Mouse (Mus musculus) urinary bladder, postnatal 25 days (tissue): ENCODE measurements around the gene Tshz2.

ENCODE experiments used
- DNase-seq: peaks from one replicate; pipeline ENCODE4 v3.0.0; 2022; ENCODE audit warnings: low spot score

The Tshz2 gene

GRCm38 (mm10) chr2:169870503-169870902 is 237.7 kb downstream of the Tshz2 start:
- DNase-seq = no peak

GRCm38 (mm10) chr2:169871436-169872060 is 238.7 kb downstream of the Tshz2 start:
- no peak for DNase-seq

- DNase-seq = no peak
Measured at GRCm38 (mm10) chr2:169873442-169873841, 240.6 kb downstream of the Tshz2 start.

GRCm38 (mm10) chr2:169887921-169888320 is 255.1 kb downstream of the Tshz2 start:
- DNase-seq = no peak

GRCm38 (mm10) chr2:169892441-169893038 is 259.7 kb downstream of the Tshz2 start:
- no peak for DNase-seq

- no peak for DNase-seq
Measured at GRCm38 (mm10) chr2:169902896-169903295, 270.1 kb downstream of the Tshz2 start.

- DNase-seq = no peak
Measured at GRCm38 (mm10) chr2:169906396-169906795, 273.6 kb downstream of the Tshz2 start.

- DNase-seq = no peak
Measured at GRCm38 (mm10) chr2:169907979-169908378, 275.2 kb downstream of the Tshz2 start.

- no peak for DNase-seq
Measured at GRCm38 (mm10) chr2:169910606-169911005, 277.8 kb downstream of the Tshz2 start.

- DNase-seq = no peak
Measured at GRCm38 (mm10) chr2:169912826-169913225, 280.0 kb downstream of the Tshz2 start.

GRCm38 (mm10) chr2:169914903-169915302 is 282.1 kb downstream of the Tshz2 start:
- no peak for DNase-seq

GRCm38 (mm10) chr2:169915326-169915725 is 282.5 kb downstream of the Tshz2 start:
- DNase-seq = no peak

- no peak for DNase-seq
Measured at GRCm38 (mm10) chr2:169919111-169919695, 286.4 kb downstream of the Tshz2 start.

- DNase-seq = no peak
Measured at GRCm38 (mm10) chr2:169924177-169924810, 291.5 kb downstream of the Tshz2 start.

- DNase-seq = no peak
Measured at GRCm38 (mm10) chr2:169925466-169925865, 292.7 kb downstream of the Tshz2 start.

- DNase-seq = peak; percentile 9
Measured at GRCm38 (mm10) chr2:169926016-169926415, 293.2 kb downstream of the Tshz2 start.

GRCm38 (mm10) chr2:169927401-169927800 is 294.6 kb downstream of the Tshz2 start:
- DNase-seq = no peak

- no peak for DNase-seq
Measured at GRCm38 (mm10) chr2:169928447-169929120, 295.8 kb downstream of the Tshz2 start.

GRCm38 (mm10) chr2:169929540-169930497 is 297.0 kb downstream of the Tshz2 start:
- peak; percentile 23 for DNase-seq

GRCm38 (mm10) chr2:169935642-169936041 is 302.8 kb downstream of the Tshz2 start:
- DNase-seq = no peak
